In genomic region chr6:149442884-149443283, GRCm38 (mm10) we compare ENCODE assay signal across 12 mouse cellular contexts. TPM values are rescaled to one million over a fixed set of nuclear protein-coding genes. Genes with fewer than 3 reads are reported as not detected.
DNase-seq lines count a peak whose midpoint lies in the region; ATAC-seq and TF ChIP-seq lines count a peak whose summit lies in the region.
"Had no signal": no experiment of that assay in that cellular context is flagged by ENCODE, and none has a peak within 500 bp of the region (broad histone marks: within the 10 kb centered on the region; RNA-seq: fewer than 3 reads in every experiment).

No protein-coding gene starts in this region.

- peak; percentile 49 for DNase-seq in kidney, postnatal 0 days (ENCODE audit: low spot score)
- no peak for DNase-seq in kidney, postnatal 4 days
- DNase-seq in cerebellum, adult 8-10 months = peak; percentile 25
- DNase-seq in gastrocnemius, postnatal 4 days (ENCODE audit: low spot score in 2 of 2) = no peak
- DNase-seq in thymus, postnatal 36 days = no peak
- DNase-seq: kidney, postnatal 36 days; lung, adult 2 months had no signal

- 0 out of 2 replicates have a peak, but pooled peaks have one; percentile 46 for ATAC-seq in kidney, postnatal 0 days (replicated peaks; ENCODE audit: low FRiP score, low read depth)
- peak; percentile 91 for ATAC-seq in forebrain, embryonic 16.5 days
- peak; percentile 76 for ATAC-seq in midbrain, embryonic 16.5 days
- no peak for ATAC-seq in erythroblast, adult 5-6 weeks (replicated peaks; ENCODE audit: low FRiP score, poor library complexity, severe bottlenecking)

- 42% methylated on average over 1 of the region's 1 CpGs for WGBS in kidney, postnatal 0 days
- WGBS in forebrain, embryonic 16.5 days = 37% methylated on average over 1 of the region's 1 CpGs
- WGBS in midbrain, embryonic 16.5 days = 15% methylated on average over 1 of the region's 1 CpGs

- no peaks in the 10 kb centered on the region for H3K4me1 ChIP-seq in kidney, postnatal 0 days (replicated peaks; ENCODE audit: insufficient read depth, low read length)
- peaks cover 3% of the 10 kb centered on the region for H3K4me1 ChIP-seq in forebrain, embryonic 16.5 days (replicated peaks; ENCODE audit: control insufficient read depth, insufficient read depth, low read length)
- no peaks in the 10 kb centered on the region; the same call in 1 of the 2 replicates for H3K4me1 ChIP-seq in midbrain, embryonic 16.5 days (ENCODE audit: control insufficient read depth, insufficient read depth, low read length)
- H3K4me1 ChIP-seq: limb, embryonic 10.5 days had no signal

- no peaks in the 10 kb centered on the region for H3K9me3 ChIP-seq in kidney, postnatal 0 days (replicated peaks; ENCODE audit: low read length)
- no peaks in the 10 kb centered on the region for H3K9me3 ChIP-seq in forebrain, embryonic 16.5 days (ENCODE audit: control insufficient read depth, low read length)
- no peaks in the 10 kb centered on the region for H3K9me3 ChIP-seq in midbrain, embryonic 16.5 days (replicated peaks; ENCODE audit: control insufficient read depth, low read length, poor library complexity, severe bottlenecking)
- H3K9me3 ChIP-seq: limb, embryonic 10.5 days had no signal

- no peak overlapping the region for H3K9ac ChIP-seq in kidney, postnatal 0 days (ENCODE audit: low read depth, low read length)
- no peak overlapping the region for H3K9ac ChIP-seq in forebrain, embryonic 16.5 days (replicated peaks; ENCODE audit: low read depth, low read length)
- no peak overlapping the region for H3K9ac ChIP-seq in midbrain, embryonic 16.5 days (ENCODE audit: low read depth, low read length)

- no peaks in the 10 kb centered on the region for H3K36me3 ChIP-seq in kidney, postnatal 0 days (ENCODE audit: insufficient read depth, low read length)
- H3K36me3 ChIP-seq in forebrain, embryonic 16.5 days (ENCODE audit: control insufficient read depth, insufficient read depth) = no peaks in the 10 kb centered on the region
- no peaks in the 10 kb centered on the region for H3K36me3 ChIP-seq in midbrain, embryonic 16.5 days (ENCODE audit: control insufficient read depth, insufficient read depth, low read length)
- H3K36me3 ChIP-seq: limb, embryonic 10.5 days had no signal

- no peak overlapping the region for H3K4me3 ChIP-seq in kidney, postnatal 0 days (replicated peaks; ENCODE audit: low read depth, low read length)
- H3K4me3 ChIP-seq in forebrain, embryonic 16.5 days (replicated peaks; ENCODE audit: low read length) = no peak overlapping the region
- no peak overlapping the region for H3K4me3 ChIP-seq in midbrain, embryonic 16.5 days (ENCODE audit: low read depth, low read length)
- H3K4me3 ChIP-seq: limb, embryonic 10.5 days had no signal

- H3K27me3 ChIP-seq in kidney, postnatal 0 days (ENCODE audit: insufficient read depth, low read length) = no peaks in the 10 kb centered on the region
- H3K27me3 ChIP-seq in forebrain, embryonic 16.5 days (replicated peaks; ENCODE audit: control insufficient read depth, insufficient read depth, low read length) = no peaks in the 10 kb centered on the region
- H3K27me3 ChIP-seq in midbrain, embryonic 16.5 days (ENCODE audit: control insufficient read depth, insufficient read depth, low read depth, low read length) = no peaks in the 10 kb centered on the region

- H3K4me2 ChIP-seq in kidney, postnatal 0 days (ENCODE audit: low read length) = no peak overlapping the region
- H3K4me2 ChIP-seq in forebrain, embryonic 16.5 days (ENCODE audit: low read length) = no peak overlapping the region
- no peak overlapping the region for H3K4me2 ChIP-seq in midbrain, embryonic 16.5 days (ENCODE audit: low read length)

- TF ChIP-seq CTCF in kidney, postnatal 0 days (IDR thresholded peaks at IDR 0.05; ENCODE audit: low read depth) = no peak

- H3K27ac ChIP-seq in kidney, postnatal 0 days = no peak overlapping the region
- H3K27ac ChIP-seq in forebrain, embryonic 16.5 days (ENCODE audit: low read length) = no peak overlapping the region
- no peak overlapping the region for H3K27ac ChIP-seq in midbrain, embryonic 16.5 days (ENCODE audit: low read length)
- H3K27ac ChIP-seq: limb, embryonic 10.5 days; stomach, postnatal 0 days had no signal

RNA-seq across cellular contexts. Expression of gene Bicd1, which starts 34.2 kb away (rescaled TPM):
- 6.8 and 9.2 TPM in 2 replicates for polyA plus RNA-seq in kidney, postnatal 0 days (2015; fragmentation: Nextera tagmentation; extraction: Ambion mirVana)
- polyA plus RNA-seq in forebrain, embryonic 16.5 days (2015; fragmentation: Nextera tagmentation; extraction: Ambion mirVana) = 32.4 and 41.7 TPM in 2 replicates
- polyA plus RNA-seq in midbrain, embryonic 16.5 days (2015; fragmentation: Nextera tagmentation; extraction: Ambion mirVana) = 48.3 and 48.7 TPM in 2 replicates
- total RNA-seq in erythroblast, adult 5-6 weeks (2015; ENCODE audit: low replicate concordance) = 0.42 and 1.9 TPM in 2 replicates
- total RNA-seq in erythroblast, adult 5-6 weeks (2017; ENCODE audit: low replicate concordance) = 0.42 and 6.3 TPM in 2 replicates
- 1 to 10 TPM; 1.9 to 3.1 TPM for total RNA-seq in gastrocnemius, postnatal 4 days (2021)

Comparison
In these comparisons a context has a peak if more than half of its experiments do, and no peak if none do; other contexts are left out.
1. DNase-seq: peak in kidney, postnatal 0 days (single experiment) and cerebellum, adult 8-10 months (single experiment); none in kidney, postnatal 4 days (0 of 2), gastrocnemius, postnatal 4 days (0 of 2) and thymus, postnatal 36 days (0 of 2).